Mouse (Mus musculus): Measurements from ENCODE around the gene Gpatch8. TPM values are rescaled to one million over a fixed set of nuclear protein-coding genes. Genes with fewer than 3 reads are reported as not detected.
A peak's percentile ranks its signal among the peaks of the same experiment; 100 is the strongest.

The Gpatch8 gene
- polyA plus RNA-seq, 1 experiment from 2014 or later = 18.9 TPM

GRCm38 (mm10) chr11:102575034-102575433, 18.8 kb upstream of the Gpatch8 start:
- no peak for TF ChIP-seq CTCF (IDR thresholded peaks at IDR 0.05; ENCODE audit: low read depth)
- ATAC-seq = no peak
- 71% methylated on average over 1 of the region's 1 CpGs for WGBS
- Histone ChIP-seq H3K4me3 (ENCODE audit: low read depth, low read length) (no peak overlapping the region), H3K27me3 (replicated peaks; ENCODE audit: control insufficient read depth, insufficient read depth, low read length) (no peaks in the 10 kb centered on the region), H3K9ac (ENCODE audit: low read depth, low read length) (no peak overlapping the region), H3K36me3 (ENCODE audit: control insufficient read depth, insufficient read depth) (no peaks in the 10 kb centered on the region), H3K4me1 (replicated peaks; ENCODE audit: control insufficient read depth, insufficient read depth, low read length) (no peaks in the 10 kb centered on the region), H3K9me3 (ENCODE audit: control insufficient read depth) (no peaks in the 10 kb centered on the region), H3K27ac (ENCODE audit: low read depth, low read length) (no peak overlapping the region), H3K4me2 (replicated peaks; ENCODE audit: low read depth) (no peak overlapping the region)

DNA sequence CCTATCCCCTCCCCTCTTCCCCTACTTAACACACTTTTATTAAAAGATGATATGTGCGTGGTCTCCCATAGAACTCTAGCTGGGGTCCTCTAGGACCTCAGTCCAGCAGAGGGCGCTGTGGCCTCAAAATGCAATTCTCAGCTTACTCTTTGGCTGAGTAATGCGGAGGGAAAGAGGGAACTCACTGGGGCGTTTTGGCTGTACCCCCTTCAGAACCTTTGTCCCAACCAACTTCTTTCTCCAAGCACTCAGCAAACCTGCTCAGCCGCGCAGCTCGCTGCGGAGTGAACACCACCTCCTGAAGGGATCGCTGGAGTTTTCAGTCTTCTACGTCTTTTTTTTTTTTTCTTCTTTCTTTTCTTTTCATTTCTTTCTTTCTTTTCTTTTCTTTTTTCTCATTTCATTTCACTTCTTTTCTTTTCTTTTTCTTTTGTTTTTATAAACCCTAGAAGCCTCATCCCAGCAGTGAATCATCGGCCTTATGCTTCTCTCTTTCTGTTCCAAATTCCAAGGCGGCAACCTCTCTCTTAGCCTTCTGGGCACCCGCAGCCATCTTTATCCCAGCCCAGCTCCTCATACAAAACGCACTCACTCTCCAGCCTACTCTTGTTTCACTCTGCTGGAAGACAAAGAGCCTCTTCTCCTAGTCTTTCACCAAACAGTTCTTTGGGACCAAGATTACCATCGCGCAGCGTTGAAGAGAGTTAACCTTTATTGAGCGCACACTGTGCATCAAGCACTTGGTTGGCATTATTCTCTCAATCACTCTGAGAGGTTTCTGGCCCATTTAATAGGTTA, 16.9 kb upstream of the Gpatch8 start:
- no peaks in the 10 kb centered on the region for H3K4me1 ChIP-seq (replicated peaks; ENCODE audit: control insufficient read depth, insufficient read depth, low read length)
- no peaks in the 10 kb centered on the region for H3K9me3 ChIP-seq (ENCODE audit: control insufficient read depth)
- no peaks in the 10 kb centered on the region for H3K36me3 ChIP-seq (ENCODE audit: control insufficient read depth, insufficient read depth)
- no peaks in the 10 kb centered on the region for H3K27me3 ChIP-seq (replicated peaks; ENCODE audit: control insufficient read depth, insufficient read depth, low read length)
- WGBS = 17% methylated on average over 18 of the region's 18 CpGs
- peak; percentile 92 for TF ChIP-seq CTCF (IDR thresholded peaks at IDR 0.05; ENCODE audit: low read depth)
- H3K4me3 ChIP-seq (ENCODE audit: low read depth, low read length) = peak overlapping the region; percentile 50
- ATAC-seq = 0 out of 2 replicates have a peak, but pooled peaks have one; percentile 31
- H3K4me2 ChIP-seq (replicated peaks; ENCODE audit: low read depth) = peak overlapping the region; percentile 82
- H3K9ac ChIP-seq (ENCODE audit: low read depth, low read length) = peak overlapping the region; percentile 59
- no peak overlapping the region for H3K27ac ChIP-seq (ENCODE audit: low read depth, low read length)

DNA sequence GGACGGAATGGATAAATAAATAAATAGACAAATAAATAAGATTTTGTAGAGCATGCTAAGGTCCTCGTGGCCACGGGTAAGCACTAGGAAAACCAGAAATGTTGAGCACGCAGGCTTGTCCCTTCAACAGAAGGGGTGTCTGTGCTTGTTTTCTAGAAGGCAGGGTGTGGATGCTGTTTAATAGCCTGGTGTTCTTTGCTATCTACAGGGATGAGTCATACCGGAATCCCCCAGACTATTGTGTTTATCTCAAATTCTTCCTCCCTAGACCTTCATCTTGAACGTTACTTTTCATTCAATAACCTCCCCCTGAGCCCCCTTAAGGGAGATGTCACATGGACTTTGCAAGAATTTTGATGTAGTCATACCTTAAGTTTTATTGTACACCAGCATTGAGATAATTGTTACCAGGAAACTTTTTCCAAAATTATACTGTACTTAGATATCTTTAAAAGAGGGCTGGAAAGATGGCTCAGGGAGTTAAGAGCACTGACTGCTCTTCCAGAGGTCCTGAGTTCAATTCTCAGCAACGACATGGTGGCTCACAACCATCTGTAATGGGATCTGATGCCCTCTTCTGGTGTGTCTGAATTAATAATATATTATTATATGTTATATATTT, 12.7 kb upstream of the Gpatch8 start:
- H3K36me3 ChIP-seq (ENCODE audit: control insufficient read depth, insufficient read depth) = no peaks in the 10 kb centered on the region
- no peak overlapping the region for H3K4me3 ChIP-seq (ENCODE audit: low read depth, low read length)
- ATAC-seq = no peak
- no peaks in the 10 kb centered on the region for H3K27me3 ChIP-seq (replicated peaks; ENCODE audit: control insufficient read depth, insufficient read depth, low read length)
- no peak overlapping the region for H3K4me2 ChIP-seq (replicated peaks; ENCODE audit: low read depth)
- no peak overlapping the region for H3K9ac ChIP-seq (ENCODE audit: low read depth, low read length)
- TF ChIP-seq CTCF (IDR thresholded peaks at IDR 0.05; ENCODE audit: low read depth) = no peak
- no peaks in the 10 kb centered on the region for H3K4me1 ChIP-seq (replicated peaks; ENCODE audit: control insufficient read depth, insufficient read depth, low read length)
- WGBS = 57% methylated on average over 7 of the region's 7 CpGs
- H3K27ac ChIP-seq (ENCODE audit: low read depth, low read length) = no peak overlapping the region
- no peaks in the 10 kb centered on the region for H3K9me3 ChIP-seq (ENCODE audit: control insufficient read depth)

DNA sequence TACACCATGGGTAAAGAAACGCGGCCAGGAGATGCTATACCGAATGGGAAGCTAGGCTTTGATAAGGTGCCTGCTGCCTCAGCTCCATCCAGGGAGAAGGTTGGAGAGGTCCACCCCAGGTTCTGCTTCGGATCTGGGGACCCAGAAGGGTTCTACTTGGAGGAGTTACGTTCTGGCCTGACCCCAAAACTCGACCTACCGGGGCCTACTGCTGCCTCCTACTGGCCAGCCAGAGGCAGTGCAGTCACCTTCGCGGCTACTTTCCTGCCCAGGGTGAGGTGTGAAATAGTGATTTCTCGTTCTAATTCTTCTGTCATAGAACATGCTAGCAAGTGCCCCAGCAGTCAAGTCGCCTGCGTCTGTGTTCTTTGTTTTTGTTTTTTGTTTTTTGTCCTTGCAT, 12.0 kb upstream of the Gpatch8 start:
- H3K4me1 ChIP-seq (replicated peaks; ENCODE audit: control insufficient read depth, insufficient read depth, low read length) = no peaks in the 10 kb centered on the region
- ATAC-seq = no peak
- H3K36me3 ChIP-seq (ENCODE audit: control insufficient read depth, insufficient read depth) = no peaks in the 10 kb centered on the region
- no peaks in the 10 kb centered on the region for H3K9me3 ChIP-seq (ENCODE audit: control insufficient read depth)
- 76% methylated on average over 12 of the region's 12 CpGs for WGBS
- no peak overlapping the region for H3K9ac ChIP-seq (ENCODE audit: low read depth, low read length)
- TF ChIP-seq CTCF (IDR thresholded peaks at IDR 0.05; ENCODE audit: low read depth) = peak; percentile 62
- no peak overlapping the region for H3K4me3 ChIP-seq (ENCODE audit: low read depth, low read length)
- no peak overlapping the region for H3K4me2 ChIP-seq (replicated peaks; ENCODE audit: low read depth)
- H3K27me3 ChIP-seq (replicated peaks; ENCODE audit: control insufficient read depth, insufficient read depth, low read length) = no peaks in the 10 kb centered on the region
- no peak overlapping the region for H3K27ac ChIP-seq (ENCODE audit: low read depth, low read length)

DNA sequence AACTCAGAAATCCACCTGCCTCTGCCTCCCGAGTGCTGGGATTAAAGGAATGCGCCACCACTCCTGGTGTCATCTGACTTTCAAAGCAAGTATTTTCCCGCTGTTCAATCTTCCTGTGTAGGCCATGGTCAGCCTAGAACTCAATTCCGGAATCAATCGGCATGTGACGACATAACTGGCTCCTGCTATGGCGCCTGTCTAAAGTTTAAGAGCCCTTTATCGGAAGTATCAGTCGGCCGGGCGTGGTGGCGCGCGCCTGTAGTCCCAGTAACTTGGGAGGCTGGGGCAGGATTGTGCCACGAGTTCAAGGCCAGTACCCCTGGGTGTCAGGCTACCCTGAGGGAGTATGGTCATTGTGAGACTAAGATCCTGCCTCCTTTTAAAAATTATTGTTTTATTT, 11.5 kb upstream of the Gpatch8 start:
- no peaks in the 10 kb centered on the region for H3K27me3 ChIP-seq (replicated peaks; ENCODE audit: control insufficient read depth, insufficient read depth, low read length)
- ATAC-seq = no peak
- H3K9ac ChIP-seq (ENCODE audit: low read depth, low read length) = no peak overlapping the region
- TF ChIP-seq CTCF (IDR thresholded peaks at IDR 0.05; ENCODE audit: low read depth) = no peak
- WGBS = 95% methylated on average over 15 of the region's 15 CpGs
- no peak overlapping the region for H3K4me3 ChIP-seq (ENCODE audit: low read depth, low read length)
- H3K4me2 ChIP-seq (replicated peaks; ENCODE audit: low read depth) = no peak overlapping the region
- no peaks in the 10 kb centered on the region for H3K4me1 ChIP-seq (replicated peaks; ENCODE audit: control insufficient read depth, insufficient read depth, low read length)
- no peaks in the 10 kb centered on the region for H3K36me3 ChIP-seq (ENCODE audit: control insufficient read depth, insufficient read depth)
- no peak overlapping the region for H3K27ac ChIP-seq (ENCODE audit: low read depth, low read length)
- no peaks in the 10 kb centered on the region for H3K9me3 ChIP-seq (ENCODE audit: control insufficient read depth)

GRCm38 (mm10) chr11:102567157-102567556, 11.0 kb upstream of the Gpatch8 start:
- Histone ChIP-seq H3K36me3 (ENCODE audit: control insufficient read depth, insufficient read depth) (no peaks in the 10 kb centered on the region), H3K4me3 (ENCODE audit: low read depth, low read length) (no peak overlapping the region), H3K27me3 (replicated peaks; ENCODE audit: control insufficient read depth, insufficient read depth, low read length) (no peaks in the 10 kb centered on the region), H3K4me2 (replicated peaks; ENCODE audit: low read depth) (no peak overlapping the region), H3K9me3 (ENCODE audit: control insufficient read depth) (no peaks in the 10 kb centered on the region), H3K4me1 (replicated peaks; ENCODE audit: control insufficient read depth, insufficient read depth, low read length) (no peaks in the 10 kb centered on the region), H3K27ac (ENCODE audit: low read depth, low read length) (no peak overlapping the region), H3K9ac (ENCODE audit: low read depth, low read length) (no peak overlapping the region)
- no peak for TF ChIP-seq CTCF (IDR thresholded peaks at IDR 0.05; ENCODE audit: low read depth)
- no peak for ATAC-seq
- 90% methylated on average over 6 of the region's 6 CpGs for WGBS

All from intestine, postnatal 0 days (tissue).